Mouse (Mus musculus): ENCODE data around the gene A930017K11Rik.

DNA sequence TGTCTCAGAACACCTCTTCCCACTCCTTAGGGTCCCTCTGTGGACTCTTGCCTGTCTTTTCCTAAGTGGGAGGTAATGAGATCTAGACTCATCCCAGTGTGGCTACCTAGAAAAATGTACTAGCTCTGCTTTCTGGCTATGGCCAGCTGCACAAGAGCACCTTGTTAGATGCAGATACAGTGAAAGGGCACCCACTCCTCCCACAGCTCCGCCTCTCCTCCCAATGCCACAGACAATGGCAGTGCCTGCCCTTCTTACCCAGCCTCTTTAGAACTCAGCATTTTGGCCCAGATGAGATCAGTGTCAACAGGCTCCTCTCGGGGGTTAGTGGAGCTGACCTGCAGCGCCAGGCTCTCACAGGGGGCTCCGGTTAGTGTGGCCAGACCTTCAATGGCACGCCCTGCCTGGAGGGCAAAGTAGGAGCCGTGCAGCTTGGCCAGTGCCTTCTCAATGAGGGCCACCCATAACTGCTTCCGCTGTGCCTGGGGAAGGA is 10.1 kb upstream of the A930017K11Rik start:
- TF ChIP-seq CTCF (IDR thresholded peaks at IDR 0.05): no peak
- no peak for TF ChIP-seq EP300 (IDR thresholded peaks at IDR 0.05; ENCODE audit: insufficient read depth, low read depth, low read length)
- TF ChIP-seq POLR2A (IDR thresholded peaks at IDR 0.05; ENCODE audit: insufficient read depth, low read depth, low read length): no peak

Measured in heart, adult 2 months (tissue).